Mouse (Mus musculus) inflammation-experienced regulatory T-cells, adult 6 months (primary cell): ENCODE results near the gene Cblb. TPM values are rescaled to one million over a fixed set of nuclear protein-coding genes. Genes with fewer than 3 reads are reported as not detected.

Experiments
- ATAC-seq: one replicate; pipeline ENCODE4 v1.8.0; 2017
- polyA plus RNA-seq, 3 experiments: library from polyadenylated mRNA; unstranded; fragments of 100-300 nt; shearing (Covaris generic); gene quantifications; one replicate each; pipeline ENCODE4 v1.2.1; 2017

Cblb gene
- 10 to 100 TPM; 40.7 to 50.0 (median 46.0) TPM for polyA plus RNA-seq

GRCm38 (mm10) chr16:52031091-52031689 is at the start of gene Cblb:
Gene Cblb (plus strand): TSS chr16:52031225.
- ATAC-seq = peak; percentile 89

GRCm38 (mm10) chr16:51985436-51985835 is 45.6 kb upstream of the Cblb start:
- no peak for ATAC-seq

GRCm38 (mm10) chr16:51986207-51986606 is 44.8 kb upstream of the Cblb start:
- no peak for ATAC-seq

DNA sequence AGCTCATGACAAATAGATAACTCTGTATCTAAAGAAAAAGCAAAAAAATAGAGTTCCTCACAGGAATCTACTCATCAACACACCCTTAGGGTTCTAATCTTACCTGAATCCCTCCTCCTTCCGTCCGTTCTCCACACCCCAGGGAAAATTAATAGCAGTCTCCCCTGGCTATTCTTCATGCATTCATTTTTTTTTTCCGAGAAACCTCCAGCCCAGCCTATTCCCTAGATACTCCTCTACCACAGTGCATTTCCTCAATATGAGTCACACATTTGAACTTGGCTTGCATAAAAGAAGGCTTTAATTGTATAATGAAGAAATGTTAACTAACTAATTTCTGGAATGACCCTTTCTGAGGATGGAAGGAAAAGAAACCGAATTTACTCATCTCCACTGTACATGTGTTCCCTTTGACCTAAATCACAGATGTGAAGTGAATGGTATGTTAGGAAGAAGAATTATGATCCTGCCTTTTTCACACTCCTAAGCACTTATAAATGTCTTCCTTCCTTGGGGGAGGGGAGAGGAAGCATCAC is 43.9 kb upstream of the Cblb start:
- no peak for ATAC-seq

- ATAC-seq = no peak
Measured at GRCm38 (mm10) chr16:51988027-51988426, 43.0 kb upstream of the Cblb start.

GRCm38 (mm10) chr16:51989259-51989658 is 41.8 kb upstream of the Cblb start:
- peak; percentile 97 for ATAC-seq

DNA sequence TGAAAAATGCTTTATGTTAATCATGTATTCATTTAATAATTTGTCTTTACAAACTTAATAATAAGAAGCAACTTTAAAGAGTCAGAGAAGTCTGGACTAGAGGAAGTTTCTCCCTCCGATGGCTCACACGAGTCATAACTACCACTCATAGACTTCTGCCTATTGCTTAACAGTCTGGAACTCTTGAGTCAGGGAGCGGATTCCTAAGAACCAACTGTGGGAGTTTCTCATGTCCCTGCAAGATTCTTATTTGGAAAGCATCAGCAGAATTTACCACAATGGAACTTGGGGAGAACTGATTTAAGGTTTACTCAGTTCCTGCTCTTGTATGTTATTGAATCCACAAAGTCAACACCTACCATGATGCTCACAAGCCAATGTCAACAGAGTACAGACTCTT is 31.0 kb upstream of the Cblb start:
- ATAC-seq = no peak

GRCm38 (mm10) chr16:52000801-52001200 is 30.2 kb upstream of the Cblb start:
- no peak for ATAC-seq

DNA sequence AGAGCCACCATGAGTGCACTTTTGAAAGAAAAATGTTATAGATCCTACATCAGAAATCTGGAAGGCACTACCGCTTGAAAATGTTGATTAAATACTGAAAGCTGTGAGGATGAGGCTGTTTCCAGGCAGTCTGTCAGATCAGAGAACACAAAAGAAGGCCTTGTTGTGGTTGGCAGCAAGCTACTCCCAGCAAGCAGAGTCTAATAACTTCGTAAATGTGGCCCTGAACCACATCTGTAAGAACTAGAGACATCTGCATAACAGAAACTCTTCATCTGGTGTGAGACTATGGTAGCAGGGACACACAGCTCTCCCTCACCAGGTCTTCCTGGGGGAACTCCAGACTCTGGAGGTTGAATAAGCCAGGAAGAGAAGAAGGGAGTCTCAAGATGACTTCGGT is 24.0 kb upstream of the Cblb start:
- peak; percentile 54 for ATAC-seq

- ATAC-seq = no peak
Measured at GRCm38 (mm10) chr16:52008471-52008870, 22.6 kb upstream of the Cblb start.

GRCm38 (mm10) chr16:52009421-52009820 is 21.6 kb upstream of the Cblb start:
- no peak for ATAC-seq

DNA sequence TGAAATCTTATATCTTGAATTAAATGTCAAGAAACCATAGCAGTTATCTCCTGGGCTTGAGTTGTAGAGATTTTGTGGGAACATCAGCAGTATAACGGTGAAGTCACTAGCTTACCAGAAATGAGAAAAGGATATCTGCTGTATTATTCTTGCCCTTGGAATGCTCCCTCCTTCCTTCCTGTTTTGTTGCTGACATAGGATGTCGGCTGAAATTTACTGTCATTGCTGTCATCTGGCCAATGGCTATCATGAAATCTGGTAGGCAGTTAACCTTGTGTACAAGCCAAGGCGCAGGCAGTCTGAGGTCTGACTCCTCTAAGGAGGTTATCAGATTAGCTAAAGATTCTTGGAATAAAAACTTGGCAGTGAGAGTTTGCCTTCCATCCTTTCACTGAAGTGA is 18.0 kb upstream of the Cblb start:
- no peak for ATAC-seq

GRCm38 (mm10) chr16:52013812-52014211 is 17.2 kb upstream of the Cblb start:
- no peak for ATAC-seq

GRCm38 (mm10) chr16:52023417-52023816 is 7.6 kb upstream of the Cblb start:
- no peak for ATAC-seq

DNA sequence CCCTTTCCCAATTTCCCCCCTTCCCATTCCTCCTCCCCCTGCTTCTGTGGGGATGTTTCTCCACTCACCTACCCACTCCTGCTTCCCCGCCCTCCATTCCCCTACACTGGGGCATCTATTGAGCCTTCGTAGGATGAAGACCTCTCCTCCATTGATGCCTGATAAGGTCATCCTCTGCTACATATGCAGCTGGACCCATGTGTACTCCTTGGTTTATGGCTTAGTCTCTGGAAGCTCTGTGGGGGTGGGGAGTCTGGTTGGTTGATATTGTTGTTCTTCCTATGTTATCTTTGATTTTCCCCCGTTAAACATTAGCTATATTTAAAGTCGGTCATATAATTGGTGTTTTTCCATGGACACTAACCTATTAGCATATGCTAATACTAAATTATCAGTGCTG is 3.7 kb upstream of the Cblb start:
- ATAC-seq = no peak

- ATAC-seq = no peak
Measured at GRCm38 (mm10) chr16:52029001-52029400, 2.0 kb upstream of the Cblb start.

DNA sequence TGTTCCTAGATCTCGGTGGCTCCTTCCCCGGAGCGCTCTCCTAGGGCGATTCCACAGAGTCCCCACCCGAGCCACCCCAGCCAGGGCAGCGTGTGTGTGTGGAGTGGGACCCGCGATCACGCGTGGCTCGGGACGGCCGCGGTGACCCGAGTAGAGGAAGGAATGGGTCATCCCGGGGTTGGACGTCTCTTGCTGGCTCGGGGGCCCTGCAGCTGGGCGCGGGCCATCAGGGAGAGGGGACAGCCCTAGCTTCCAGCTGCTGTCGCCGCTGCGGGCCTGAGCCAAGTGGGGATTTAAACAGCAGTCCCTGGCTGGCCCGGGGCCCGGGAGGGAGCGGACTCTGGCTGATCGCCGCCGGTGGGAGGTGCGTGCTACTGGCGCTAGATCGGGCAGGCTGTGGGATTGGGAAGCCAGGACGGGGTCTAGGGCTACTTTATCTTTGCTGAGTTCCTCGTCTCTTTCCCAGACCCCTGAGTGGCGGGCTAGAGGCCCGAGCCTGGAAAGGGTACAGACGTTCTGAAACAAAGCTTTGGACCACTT is 757 bp downstream of the Cblb start:
- ATAC-seq = peak; percentile 2

DNA sequence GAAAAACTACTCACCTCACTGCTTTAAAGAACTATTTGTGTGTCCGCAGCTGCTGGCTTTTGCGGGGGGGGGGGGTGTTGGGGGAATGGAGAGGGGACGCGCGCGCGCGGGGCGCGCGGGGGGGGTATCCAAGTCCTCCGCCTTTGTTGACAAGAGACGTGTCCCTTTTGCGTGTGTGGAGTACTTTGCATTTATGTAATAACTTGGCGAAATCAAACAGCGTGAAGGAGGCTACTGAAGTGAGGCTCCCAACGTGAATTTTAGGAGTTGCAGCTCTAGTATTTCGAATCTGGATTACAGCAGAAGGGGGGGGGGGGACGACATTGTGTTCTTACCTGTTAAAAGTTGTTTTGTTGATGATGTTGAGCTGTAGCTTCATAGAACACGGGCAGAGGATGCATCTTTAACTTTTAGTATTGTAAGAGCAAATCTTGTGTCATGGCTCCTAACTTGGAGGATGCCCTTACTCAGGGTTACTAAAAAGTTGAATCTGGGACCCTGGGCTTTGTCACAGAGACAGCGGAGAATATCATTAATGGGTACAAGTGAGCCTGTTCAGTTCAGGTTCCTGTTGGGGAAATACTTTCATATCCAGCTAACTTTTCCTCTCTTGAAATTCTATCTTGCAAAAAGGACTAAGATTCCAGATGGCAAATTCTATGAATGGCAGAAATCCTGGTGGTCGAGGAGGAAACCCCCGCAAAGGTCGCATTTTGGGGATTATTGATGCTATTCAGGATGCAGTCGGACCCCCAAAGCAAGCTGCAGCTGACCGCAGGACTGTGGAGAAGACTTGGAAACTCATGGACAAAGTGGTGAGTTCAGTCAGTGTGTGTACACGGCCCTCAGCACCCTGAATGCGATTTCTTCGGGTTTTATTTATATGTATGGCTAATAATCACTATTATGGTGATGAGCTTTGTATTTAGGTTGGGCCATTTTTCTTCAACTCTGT is 1.6 kb downstream of the Cblb start:
- no peak for ATAC-seq

GRCm38 (mm10) chr16:52033381-52034315 is 2.6 kb downstream of the Cblb start:
- peak; percentile 3 for ATAC-seq

GRCm38 (mm10) chr16:52034356-52034755 is 3.3 kb downstream of the Cblb start:
- ATAC-seq = no peak

DNA sequence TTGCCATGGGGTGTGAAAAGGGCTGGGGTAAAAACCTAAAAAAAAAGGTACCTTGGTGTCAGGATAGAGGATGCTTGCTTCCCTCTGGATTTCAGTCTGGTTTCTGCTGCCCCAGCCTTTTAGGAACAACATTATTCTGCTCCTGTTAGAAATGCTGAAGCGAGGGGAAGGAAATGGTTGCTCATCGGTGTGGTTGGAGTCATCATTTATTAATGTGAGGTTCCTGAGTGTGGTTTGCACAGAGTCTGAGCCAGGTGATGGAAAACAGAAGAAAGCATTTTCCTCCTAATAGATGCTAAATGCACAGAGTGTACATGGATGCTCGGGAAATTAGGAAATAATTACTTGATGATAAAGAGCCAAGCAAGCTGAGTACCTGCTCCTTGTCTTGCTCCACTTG is 5.3 kb downstream of the Cblb start:
- ATAC-seq = no peak

- peak; percentile 35 for ATAC-seq
Measured at GRCm38 (mm10) chr16:52038283-52038682, 7.3 kb downstream of the Cblb start.
